In the genomic region with DNA sequence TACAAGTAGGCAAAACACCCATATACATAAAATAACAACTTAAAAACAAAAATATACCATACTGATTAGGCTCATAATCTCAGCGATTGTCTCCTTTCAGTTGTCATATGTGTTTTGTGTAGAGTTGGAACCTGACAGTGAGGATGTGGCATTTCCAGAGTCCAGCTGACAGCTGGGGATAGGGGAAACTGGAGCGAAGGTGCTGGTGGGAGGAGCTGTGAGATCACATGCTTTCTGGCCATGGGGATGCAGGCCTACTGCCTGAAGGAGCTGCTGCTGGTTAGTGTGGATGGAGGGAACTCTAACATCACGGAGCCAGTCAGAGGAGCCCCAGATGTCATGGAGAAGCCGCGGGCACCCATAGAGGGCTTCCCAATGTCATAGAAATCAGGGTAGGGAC, we compare ENCODE assay signal across 26 mouse cellular contexts. TPM values are rescaled to one million over a fixed set of nuclear protein-coding genes. Genes with fewer than 3 reads are reported as not detected.
"Had no signal": no experiment of that assay in that cellular context is flagged by ENCODE, and none has a peak within 500 bp of the region (broad histone marks: within the 10 kb centered on the region; RNA-seq: fewer than 3 reads in every experiment).

No protein-coding gene starts in this region.

- H3K36me3 ChIP-seq: midbrain, embryonic 10.5 days; midbrain, embryonic 12.5 days; neural tube, embryonic 13.5 days; neural tube, embryonic 15.5 days had no signal

- H3K4me2 ChIP-seq: lung, embryonic 14.5 days; midbrain, embryonic 12.5 days; neural tube, embryonic 13.5 days; neural tube, embryonic 15.5 days had no signal

- H3K9ac ChIP-seq: lung, embryonic 14.5 days; midbrain, embryonic 12.5 days; neural tube, embryonic 13.5 days; neural tube, embryonic 15.5 days had no signal

- H3K27ac ChIP-seq: midbrain, embryonic 10.5 days; midbrain, embryonic 12.5 days; neural tube, embryonic 13.5 days; neural tube, embryonic 15.5 days had no signal

- H3K27me3 ChIP-seq: midbrain, embryonic 12.5 days; neural tube, embryonic 13.5 days; neural tube, embryonic 15.5 days had no signal

- DNase-seq: lung, embryonic 14.5 days; lung, postnatal 10 days; lung, postnatal 4 days; midbrain, embryonic 14.5 days; retina, postnatal 1 day; right cerebral cortex, adult 18-20 months; right cerebral cortex, postnatal 25 days; right cerebral cortex, postnatal 4 days; spleen, adult 18-20 months; thymus, adult 18-20 months; thymus, postnatal 14 days; thymus, postnatal 36 days had no signal

- H3K4me1 ChIP-seq: midbrain, embryonic 10.5 days; midbrain, embryonic 12.5 days; neural tube, embryonic 13.5 days; neural tube, embryonic 15.5 days had no signal

- H3K4me3 ChIP-seq: midbrain, embryonic 10.5 days; midbrain, embryonic 12.5 days; myocyte; neural tube, embryonic 13.5 days; neural tube, embryonic 15.5 days had no signal

- ATAC-seq: midbrain, embryonic 16.5 days had no signal

RNA-seq across cellular contexts. Expression of a gene that starts 3.1 kb away (rescaled TPM):
- total RNA-seq: megakaryocyte, adult 5-6 weeks; megakaryocyte-erythroid progenitor cell, adult 5-6 weeks had no signal
- polyA plus RNA-seq: lung, embryonic 14.5 days; lung, embryonic 16.5 days; midbrain, embryonic 10.5 days; midbrain, embryonic 12.5 days; midbrain, embryonic 16.5 days; myocyte; neural tube, embryonic 11.5 days; neural tube, embryonic 13.5 days; stomach, embryonic 14.5 days; stomach, embryonic 16.5 days; thymus, postnatal 0 days had no signal

RNA-seq across cellular contexts. Expression of a gene that starts 46.8 kb away (rescaled TPM):
- total RNA-seq: megakaryocyte, adult 5-6 weeks; megakaryocyte-erythroid progenitor cell, adult 5-6 weeks had no signal
- polyA plus RNA-seq: lung, embryonic 14.5 days; lung, embryonic 16.5 days; midbrain, embryonic 10.5 days; midbrain, embryonic 12.5 days; midbrain, embryonic 14.5 days; midbrain, embryonic 16.5 days; myocyte; neural tube, embryonic 11.5 days; neural tube, embryonic 13.5 days; neural tube, embryonic 15.5 days; small intestine, adult 2 months; stomach, embryonic 14.5 days; stomach, embryonic 16.5 days; thymus, postnatal 0 days had no signal

RNA-seq across cellular contexts. Expression of a gene that starts 48.9 kb away (rescaled TPM):
- total RNA-seq: megakaryocyte-erythroid progenitor cell, adult 5-6 weeks had no signal
